Mouse (Mus musculus) heart, postnatal 25 days (tissue): Measurements from ENCODE around the gene Ctc1. TPM values are rescaled to one million over a fixed set of nuclear protein-coding genes. Genes with fewer than 3 reads are reported as not detected.

ENCODE experiments used
- DNase-seq: peaks from one replicate; pipeline ENCODE4 v3.0.0; 2022; ENCODE audit warnings: low spot score
- intact Hi-C: fragments of 180-260 bp; cut with DNase I; formaldehyde crosslinking; loops from one replicate; pipeline ENCODE4 v1.15.1; 2025
- microRNA-seq: library from miRNA; unstranded; fragments of <30 nt; microRNA quantifications from one replicate; pipeline ENCODE4 v1.2.0, GENCODE M21; 2022
- total RNA-seq, 2 experiments: library from RNA; stranded (reverse); gene quantifications; 2 replicates each; pipeline ENCODE4 v1.2.3; 2021

Ctc1 gene
- total RNA-seq, 2 experiments from 2014 or later = 11.5 to 13.7 TPM

DNA sequence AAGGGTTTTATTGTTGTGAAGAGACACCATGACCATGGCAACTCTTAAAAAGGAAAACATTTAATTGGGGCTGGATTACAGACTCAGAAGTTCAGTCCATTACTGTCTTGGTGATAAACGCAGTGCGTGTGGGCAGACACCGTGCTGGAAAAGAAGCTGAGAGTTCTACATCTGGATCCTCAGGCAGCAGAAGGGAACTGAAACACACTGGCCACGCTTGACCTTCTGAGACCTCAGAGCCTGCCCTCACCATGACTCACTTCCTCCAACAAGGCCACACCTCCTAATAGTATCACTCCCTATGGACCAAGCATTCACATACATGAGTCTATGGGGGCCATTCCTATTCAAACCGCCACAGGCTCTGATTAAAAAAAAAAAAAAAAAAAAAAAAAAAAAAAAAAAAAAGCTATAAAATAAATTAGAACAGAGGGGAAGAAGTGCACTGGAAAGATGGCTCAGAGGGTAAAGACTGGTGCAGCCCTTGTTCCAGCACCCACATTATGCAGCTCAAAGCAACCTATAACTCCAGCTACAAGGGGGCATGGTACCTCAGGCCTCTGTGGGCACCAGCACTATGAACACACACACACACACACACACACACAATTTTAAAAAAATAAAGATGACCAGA lies 63.2 kb downstream of the Ctc1 start:
- intact Hi-C loops = no loop called here
- peak; percentile 18 for DNase-seq

DNA sequence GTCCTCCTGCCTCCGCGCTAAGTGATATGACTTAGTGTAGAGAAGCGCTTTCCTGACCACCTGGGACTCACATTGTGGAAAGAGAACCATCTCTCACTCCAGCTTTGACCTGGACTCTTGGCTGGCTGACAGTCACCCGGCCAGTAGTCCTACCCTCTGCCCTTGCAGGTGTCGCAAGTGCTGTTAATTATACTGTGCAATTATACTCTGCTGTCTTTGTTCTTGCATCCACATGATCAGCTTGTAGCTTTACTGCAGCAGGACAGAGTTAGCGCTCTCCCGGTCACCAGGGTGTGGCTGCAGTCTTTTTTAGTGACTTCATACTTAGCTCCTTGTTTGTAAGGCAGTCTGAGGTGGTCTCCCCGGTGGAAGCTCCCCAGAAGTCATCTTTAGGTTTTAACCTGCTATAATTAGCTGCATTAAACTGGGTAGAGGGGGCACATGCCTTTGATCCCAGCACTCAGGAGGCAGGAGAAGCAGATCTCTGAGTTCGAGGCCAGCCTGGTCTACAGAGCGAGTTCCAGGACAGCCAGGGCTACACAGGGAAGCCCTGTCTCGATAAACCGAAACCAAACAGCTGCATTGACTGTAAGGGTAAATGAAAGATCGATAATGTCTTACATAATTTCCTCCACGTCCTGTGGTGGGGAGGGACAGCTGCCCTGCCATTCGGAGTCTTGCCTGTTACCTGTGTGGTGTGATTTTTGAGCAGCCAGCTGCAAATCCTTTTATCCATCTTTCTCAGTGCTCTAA lies 64.6 kb downstream of the Ctc1 start:
- intact Hi-C loops = no loop called here
- DNase-seq = no peak

DNA sequence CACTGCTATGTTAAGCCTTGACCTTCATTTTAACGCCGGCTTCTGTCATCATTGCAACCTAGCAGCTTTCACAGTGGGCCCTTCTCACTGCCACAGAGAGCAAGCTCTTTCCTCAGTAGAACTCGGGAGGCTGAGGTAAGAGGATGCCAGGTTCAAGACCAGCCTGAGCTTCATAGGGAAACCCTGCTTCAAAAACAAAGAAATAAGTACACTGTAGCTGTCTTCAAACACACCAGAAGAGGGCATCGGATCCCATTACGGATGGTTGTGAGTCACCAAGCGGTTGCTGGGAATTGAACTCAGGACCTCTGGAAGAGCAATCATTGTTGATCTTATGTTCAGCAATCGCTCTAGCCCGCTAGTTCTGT lies 65.1 kb downstream of the Ctc1 start:
- DNase-seq = no peak
- intact Hi-C loops = no loop called here

DNA sequence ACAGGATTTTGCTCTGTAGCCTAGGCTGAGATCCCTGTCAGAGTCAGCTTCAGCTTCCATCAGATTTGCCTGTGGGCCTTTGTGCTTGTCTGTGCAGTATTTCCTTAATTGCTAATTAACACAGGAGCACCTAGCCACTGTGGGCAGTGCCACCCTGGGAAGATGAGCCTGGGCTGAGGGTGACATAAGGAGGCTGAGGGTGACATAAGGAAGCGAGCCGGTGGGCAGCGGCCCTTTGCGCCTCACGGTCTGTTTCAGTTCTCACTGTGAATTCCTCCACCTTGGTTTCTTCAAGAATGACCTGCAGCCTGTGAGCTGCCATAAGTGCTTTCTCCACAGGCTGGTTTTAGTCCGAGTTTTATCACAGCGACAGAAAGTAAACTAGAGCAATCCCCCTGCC lies 65.9 kb downstream of the Ctc1 start:
- no peak for DNase-seq
- intact Hi-C loops = no loop called here

DNA sequence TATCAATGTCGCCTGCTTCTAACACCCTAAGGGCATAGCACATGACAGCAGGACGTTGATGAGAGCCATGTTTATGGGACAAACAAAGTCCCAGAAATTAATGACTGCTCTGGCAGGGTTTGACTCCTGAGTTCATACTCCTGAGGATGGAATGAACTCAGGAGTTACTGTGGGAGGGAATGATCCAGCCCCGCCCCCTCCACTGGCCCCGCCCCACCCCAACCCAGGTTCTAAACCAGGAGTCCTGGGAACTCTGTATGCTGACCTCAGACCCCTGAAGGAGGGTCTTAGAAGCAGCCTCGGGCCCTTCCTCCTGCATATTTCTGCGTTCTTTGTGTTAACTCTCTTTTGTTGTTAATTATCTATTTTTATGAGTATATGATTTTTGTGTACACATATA lies 69.9 kb downstream of the Ctc1 start:
- DNase-seq = no peak
- intact Hi-C loops = no loop called here

Small RNA genes within 50 kb of the gene (microRNA-seq; reads per million reads assigned to microRNA genes)
- gene Mir3062 = not detected

Other genes starting within 250 kb of the Ctc1 start
- 10 to 100 TPM; 56.0 to 60.9 TPM for gene Ndel1, start 144.1 kb upstream of the Ctc1 start, total RNA-seq
- gene Rnf222, start 127.4 kb upstream of the Ctc1 start, total RNA-seq = under 1 TPM in 1 of 2 experiments, not detected in 1; 0.08 TPM
- 100 to 1,000 TPM; 612 to 679 TPM for gene Rpl26, start 114.3 kb upstream of the Ctc1 start, total RNA-seq
- gene Odf4, start 88.8 kb upstream of the Ctc1 start, total RNA-seq = not detected
- 10 to 100 TPM; 28.1 to 32.4 TPM for gene Arhgef15, start 58.4 kb upstream of the Ctc1 start, total RNA-seq
- 1 to 10 TPM; 6.4 to 7.4 TPM for gene Slc25a35, start 47.8 kb upstream of the Ctc1 start, total RNA-seq
- 10 to 100 TPM; 80.3 to 89.1 TPM for gene Rangrf, start 40.7 kb upstream of the Ctc1 start, total RNA-seq
- 1 to 10 TPM; 5.6 to 6.8 TPM for gene Pfas, start 7.5 kb upstream of the Ctc1 start, total RNA-seq
- 1 to 10 TPM in 1 of 2 experiments, under 1 TPM in 1; 0.62 to 1.2 TPM for gene Aurkb, start 29.7 kb downstream of the Ctc1 start, total RNA-seq
- 10 to 100 TPM; 14.4 to 16.4 TPM for gene Borcs6, start 43.8 kb downstream of the Ctc1 start, total RNA-seq
- 1 to 10 TPM; 4.4 to 9.8 TPM for gene Tmem107, start 54.9 kb downstream of the Ctc1 start, total RNA-seq
- gene Vamp2, start 72.6 kb downstream of the Ctc1 start, total RNA-seq = 10 to 100 TPM; 59.6 to 65.7 TPM
- 10 to 100 TPM; 32.3 to 61.0 TPM for gene Per1, start 79.3 kb downstream of the Ctc1 start, total RNA-seq
- under 1 TPM in 1 of 2 experiments, not detected in 1; 0.14 TPM for gene Hes7, start 104.5 kb downstream of the Ctc1 start, total RNA-seq
- gene 9130213A22Rik, start 106.7 kb downstream of the Ctc1 start, total RNA-seq = under 1 TPM in 1 of 2 experiments, not detected in 1; 0.21 TPM
- not detected for gene Aloxe3, start 110.0 kb downstream of the Ctc1 start, total RNA-seq
- gene Alox12b, start 141.1 kb downstream of the Ctc1 start, total RNA-seq = not detected
- 1 to 10 TPM; 1.6 to 1.8 TPM for gene Alox8, start 181.9 kb downstream of the Ctc1 start, total RNA-seq
- gene Gucy2e, start 221.1 kb downstream of the Ctc1 start, total RNA-seq = 1 to 10 TPM; 1.4 to 1.5 TPM